ENCODE assay signal across 8 mouse cellular contexts in the genomic region with DNA sequence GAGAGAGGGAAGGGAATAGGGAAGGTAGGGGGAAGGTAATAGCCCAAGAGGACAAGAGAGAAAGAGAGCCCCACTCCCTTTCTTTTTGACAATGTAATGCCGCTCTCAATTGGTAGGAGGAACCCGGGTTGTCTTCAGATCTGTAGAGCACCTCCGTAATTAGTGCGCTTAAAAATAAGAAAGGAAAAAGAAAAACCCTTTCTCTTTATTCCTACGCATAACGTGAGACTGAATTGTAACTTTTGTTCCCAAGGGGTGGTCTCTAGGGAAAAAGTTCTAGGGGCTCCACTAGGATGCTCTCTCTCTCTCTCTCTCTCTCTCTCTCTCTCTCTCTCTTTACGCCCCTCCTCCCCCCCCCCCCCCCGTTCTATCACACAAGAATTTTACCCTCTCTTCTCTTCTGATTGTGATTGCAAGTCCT. TPM values are rescaled to one million over a fixed set of nuclear protein-coding genes. Genes with fewer than 3 reads are reported as not detected.
DNase-seq lines count a peak whose midpoint lies in the region; ATAC-seq and TF ChIP-seq lines count a peak whose summit lies in the region.

No protein-coding gene starts in this region.

- H3K27me3 ChIP-seq in intestine, embryonic 16.5 days (replicated peaks; ENCODE audit: control insufficient read depth, insufficient read depth, low read length), result no peaks in the 10 kb centered on the region
- H3K27me3 ChIP-seq in small intestine, adult 2 months (ENCODE audit: control insufficient read depth, insufficient read depth, low read length), result no peaks in the 10 kb centered on the region

- no peaks in the 10 kb centered on the region for H3K9me3 ChIP-seq in intestine, embryonic 16.5 days (ENCODE audit: control insufficient read depth, low read length)

- no peak for TF ChIP-seq POLR2A in small intestine, adult 2 months (IDR thresholded peaks at IDR 0.05; ENCODE audit: low read depth, low read length)

- peak overlapping the region; percentile 99 for H3K9ac ChIP-seq in intestine, embryonic 16.5 days (ENCODE audit: low read depth, low read length)

- DNase-seq in retina, embryonic 14.5 days (ENCODE audit: low spot score), result peak; percentile 42
- no peak for DNase-seq in retina, postnatal 1 day
- DNase-seq in embryo, embryonic 11 days, result peak; percentile 54
- no peak for DNase-seq in T-cell, adult 2 months (ENCODE audit: low spot score)
- no peak for DNase-seq in urinary bladder, postnatal 10 days (ENCODE audit: low spot score)
- DNase-seq in kidney, postnatal 36 days, result no peak

- peaks cover 32% of the 10 kb centered on the region for H3K4me1 ChIP-seq in intestine, embryonic 16.5 days (ENCODE audit: control insufficient read depth, insufficient read depth, low read length)
- H3K4me1 ChIP-seq in small intestine, adult 2 months (ENCODE audit: control insufficient read depth, insufficient read depth, insufficient read length, low read length), result peaks cover 13% of the 10 kb centered on the region; the same call in 1 of the 2 replicates

- no peaks in the 10 kb centered on the region for H3K36me3 ChIP-seq in intestine, embryonic 16.5 days (ENCODE audit: control insufficient read depth, insufficient read depth, low read length)
- H3K36me3 ChIP-seq in small intestine, adult 2 months (ENCODE audit: control insufficient read depth, insufficient read depth, low read length), result no peaks in the 10 kb centered on the region

- 1% methylated on average over 7 of the region's 8 CpGs for WGBS in intestine, embryonic 16.5 days
- WGBS in small intestine, adult 2 months, result 1% methylated on average over 8 of the region's 8 CpGs

- H3K4me3 ChIP-seq in intestine, embryonic 16.5 days (ENCODE audit: low read length), result peak overlapping the region; percentile 92
- peak overlapping the region; percentile 76 for H3K4me3 ChIP-seq in small intestine, adult 2 months (ENCODE audit: low read depth, low read length)

- H3K4me2 ChIP-seq in intestine, embryonic 16.5 days (ENCODE audit: low read depth, low read length), result peak overlapping the region; percentile 55

- no peak for TF ChIP-seq CTCF in small intestine, adult 2 months (IDR thresholded peaks at IDR 0.05; ENCODE audit: extremely low read depth, insufficient read length, insufficient replicate concordance, low read depth, low read length)

- H3K27ac ChIP-seq in intestine, embryonic 16.5 days (ENCODE audit: low read length), result peak overlapping the region; percentile 100
- H3K27ac ChIP-seq in small intestine, adult 2 months (ENCODE audit: insufficient read depth, low read depth, low read length), result peak overlapping the region; percentile 100

- no peak for ATAC-seq in intestine, embryonic 16.5 days

RNA-seq across cellular contexts. Expression of a gene that starts 1.0 kb away (rescaled TPM):
- polyA plus RNA-seq in intestine, embryonic 16.5 days (2015; fragmentation: Nextera tagmentation; extraction: Ambion mirVana), result 10.4 and 10.5 TPM in 2 replicates
- polyA plus RNA-seq in small intestine, adult 2 months (2012; rRNA removed), result 11.0 and 16.2 TPM in 2 replicates

Comparison
In these comparisons a context has a peak if more than half of its experiments do, and no peak if none do; other contexts are left out.
1. DNase-seq: peak in retina, embryonic 14.5 days (single experiment) and embryo, embryonic 11 days (single experiment); none in retina, postnatal 1 day (single experiment), T-cell, adult 2 months (single experiment), urinary bladder, postnatal 10 days (single experiment) and kidney, postnatal 36 days (0 of 2).